8 mouse cellular contexts compared by ENCODE assay signal in genomic region chr16:35660222-35660621, GRCm38 (mm10).
DNase-seq lines count a peak whose midpoint lies in the region; ATAC-seq lines count a peak whose summit lies in the region.

No protein-coding gene starts in this region.

- intact Hi-C loops in heart, postnatal 25 days (cut with DNase I): no loop called here

- peaks cover 12% of the 10 kb centered on the region; the same call in 1 of the 2 replicates for H3K4me1 ChIP-seq in heart, embryonic 12.5 days (replicated peaks)
- H3K4me1 ChIP-seq in forebrain, embryonic 11.5 days (replicated peaks; ENCODE audit: control insufficient read depth, insufficient read depth, low read length): no peaks in the 10 kb centered on the region; the same call in 1 of the 2 replicates
- 0 out of 2 replicates have a peak, but pooled peaks cover 4% of the 10 kb centered on the region for H3K4me1 ChIP-seq in kidney, embryonic 16.5 days (ENCODE audit: insufficient read depth, low read length)

- peaks cover 68% of the 10 kb centered on the region for H3K27me3 ChIP-seq in heart, embryonic 12.5 days (replicated peaks)
- H3K27me3 ChIP-seq in forebrain, embryonic 11.5 days (ENCODE audit: control insufficient read depth, insufficient read depth, low read length): peaks cover 2% of the 10 kb centered on the region; the same call in 1 of the 2 replicates
- H3K27me3 ChIP-seq in kidney, embryonic 16.5 days (ENCODE audit: insufficient read depth, low read length): peaks cover 36% of the 10 kb centered on the region

- 7% methylated on average over 36 of the region's 36 CpGs for WGBS in heart, embryonic 12.5 days
- 21% methylated on average over 36 of the region's 36 CpGs for WGBS in forebrain, embryonic 11.5 days
- WGBS in kidney, embryonic 16.5 days: 4% methylated on average over 35 of the region's 36 CpGs

- DNase-seq in heart, postnatal 25 days (ENCODE audit: low spot score): no peak
- DNase-seq in forebrain, embryonic 11.5 days (ENCODE audit: low spot score): no peak
- peak; percentile 43 for DNase-seq in neural tube, embryonic 10.5 days (ENCODE audit: extremely low spot score, low spot score)
- no peak for DNase-seq in spleen, postnatal 14 days (ENCODE audit: low spot score in 2 of 2)
- no peak for DNase-seq in right cerebral cortex, postnatal 25 days
- no peak for DNase-seq in B cell, adult 2 months

- H3K27ac ChIP-seq in heart, embryonic 12.5 days (ENCODE audit: poor library complexity, severe bottlenecking): no peak overlapping the region
- no peak overlapping the region for H3K27ac ChIP-seq in forebrain, embryonic 11.5 days (ENCODE audit: low read depth, low read length)
- H3K27ac ChIP-seq in kidney, embryonic 16.5 days (ENCODE audit: low read length): no peak overlapping the region

- H3K36me3 ChIP-seq in heart, embryonic 12.5 days: no peaks in the 10 kb centered on the region
- H3K36me3 ChIP-seq in forebrain, embryonic 11.5 days (ENCODE audit: control insufficient read depth, insufficient read depth, low read length): peaks cover 7% of the 10 kb centered on the region; the same call in 1 of the 2 replicates
- H3K36me3 ChIP-seq in kidney, embryonic 16.5 days (ENCODE audit: insufficient read depth, low read length): no peaks in the 10 kb centered on the region

- H3K4me2 ChIP-seq in heart, embryonic 12.5 days: peak overlapping the region; percentile 79
- 0 out of 2 replicates have a peak overlapping the region, but pooled peaks have one; percentile 11 for H3K4me2 ChIP-seq in forebrain, embryonic 11.5 days (ENCODE audit: low read depth, low read length, severe bottlenecking)
- H3K4me2 ChIP-seq in kidney, embryonic 16.5 days (replicated peaks; ENCODE audit: low read depth, low read length): peak overlapping the region; percentile 66

- H3K9ac ChIP-seq in heart, embryonic 12.5 days: peak overlapping the region; percentile 53
- no peak overlapping the region for H3K9ac ChIP-seq in forebrain, embryonic 11.5 days (ENCODE audit: low read length)
- H3K9ac ChIP-seq in kidney, embryonic 16.5 days (replicated peaks; ENCODE audit: low read length): peak overlapping the region; percentile 18; the same call in 1 of the 2 replicates

- no peaks in the 10 kb centered on the region; the same call in 1 of the 2 replicates for H3K9me3 ChIP-seq in heart, embryonic 12.5 days (replicated peaks)
- no peaks in the 10 kb centered on the region for H3K9me3 ChIP-seq in forebrain, embryonic 11.5 days (ENCODE audit: control insufficient read depth, low read length)
- H3K9me3 ChIP-seq in kidney, embryonic 16.5 days (ENCODE audit: low read length): no peaks in the 10 kb centered on the region

- peak overlapping the region; percentile 49 for H3K4me3 ChIP-seq in heart, embryonic 12.5 days
- no peak overlapping the region for H3K4me3 ChIP-seq in forebrain, embryonic 11.5 days (ENCODE audit: low read depth, low read length)
- H3K4me3 ChIP-seq in kidney, embryonic 16.5 days (ENCODE audit: low read length): peak overlapping the region; percentile 38

- no peak for ATAC-seq in heart, embryonic 12.5 days (ENCODE audit: insufficient number of reproducible peaks, low FRiP score)
- no peak for ATAC-seq in forebrain, embryonic 11.5 days (replicated peaks; ENCODE audit: low FRiP score)
- no peak for ATAC-seq in kidney, embryonic 16.5 days (ENCODE audit: low FRiP score, low TSS enrichment)

Comparison
In these comparisons a context has a peak if more than half of its experiments do, and no peak if none do; other contexts are left out.
1. H3K4me2 ChIP-seq: peak in every context shown above with its lines; median percentile 79 in heart, embryonic 12.5 days; 66 in kidney, embryonic 16.5 days; 11 in forebrain, embryonic 11.5 days.